Mouse (Mus musculus) macrophage (primary cell): Measurements from ENCODE around the gene AC129217.1. TPM values are rescaled to one million over a fixed set of nuclear protein-coding genes. Genes with fewer than 3 reads are reported as not detected.
A peak's percentile ranks its signal among the peaks of the same experiment; 100 is the strongest.
"Not testable (repeated sequence)": the region's sequence is repeated elsewhere in the genome, so short reads cannot be mapped to it uniquely, and the experiment has no call there.

ENCODE experiments used
- H3K27ac ChIP-seq: fragments of 350-480 bp; formaldehyde crosslinking; 2 replicates; pipeline ENCODE4 v1.9.0; 2021
- H3K36me3 ChIP-seq: fragments of 350-480 bp; formaldehyde crosslinking; 2 replicates; pipeline ENCODE4 v1.9.0; 2021; ENCODE audit errors: inconsistent target
- H3K4me3 ChIP-seq: fragments of 350-480 bp; formaldehyde crosslinking; 2 replicates; pipeline ENCODE4 v1.9.0; 2021; ENCODE audit errors: inconsistent target
- H3K79me2 ChIP-seq: fragments of 350-480 bp; formaldehyde crosslinking; 2 replicates; pipeline ENCODE4 v1.9.0; 2021; ENCODE audit errors: inconsistent target
- WGBS: methylation state at CpG from one replicate; pipeline ENCODE4 v1.1.7; 2026; ENCODE audit warnings: inconsistent platforms; ENCODE audit not compliant: missing documents; 5-methylcytosine and 5-hydroxymethylcytosine counted together
- polyA plus RNA-seq: library from polyadenylated mRNA; stranded (reverse); fragments of 250-400 nt; gene quantifications from 3 replicates; pipeline ENCODE4 v1.2.4, GENCODE M21; 2018; ENCODE audit warnings: inconsistent platforms

Gene AC129217.1
- polyA plus RNA-seq, 1 experiment from 2014 or later: 44.3 TPM

GRCm38 (mm10) chr19:8818301-8818798 lies 11.2 kb upstream of the AC129217.1 start:
- H3K36me3 ChIP-seq: peaks cover 31% of the 10 kb centered on the region
- WGBS: 17% methylated on average over 13 of the region's 14 CpGs

GRCm38 (mm10) chr19:8818801-8819595 lies 10.6 kb upstream of the AC129217.1 start, which contains the start of gene Ttc9c:
TSS of gene Ttc9c (minus strand) at chr19:8819333.
- WGBS: 1% methylated on average over 32 of the region's 33 CpGs
- peaks cover 31% of the 10 kb centered on the region for H3K36me3 ChIP-seq

More at GRCm38 (mm10) chr19:8818301-8818798, 11.2 kb upstream of the AC129217.1 start:
- Histone ChIP-seq H3K27ac (peak overlapping the region; percentile 96), H3K79me2 (peaks cover 82% of the 10 kb centered on the region), H3K4me3 (peak overlapping the region; percentile 95)

GRCm38 (mm10) chr19:8819596-8820423 lies 9.8 kb upstream of the AC129217.1 start, which contains the start of gene Hnrnpul2:
TSS of gene Hnrnpul2 (plus strand) at chr19:8820010.
- WGBS: 2% methylated on average over 70 of the region's 83 CpGs
- Histone ChIP-seq H3K79me2 (peaks cover 82% of the 10 kb centered on the region), H3K27ac (peak within 1 kb of the TSS; percentile 96), H3K36me3 (peaks cover 35% of the 10 kb centered on the region), H3K4me3 (peak within 1 kb of the TSS; percentile 95)

More at GRCm38 (mm10) chr19:8818801-8819595, 10.6 kb upstream of the AC129217.1 start, which contains the start of gene Ttc9c:
- Histone ChIP-seq H3K4me3 (peak within 1 kb of the TSS; percentile 95), H3K27ac (peak within 1 kb of the TSS; percentile 96), H3K79me2 (peaks cover 82% of the 10 kb centered on the region)

GRCm38 (mm10) chr19:8820424-8820956 lies 9.1 kb upstream of the AC129217.1 start:
- Histone ChIP-seq H3K79me2 (peaks cover 82% of the 10 kb centered on the region), H3K36me3 (peaks cover 38% of the 10 kb centered on the region), H3K27ac (peak overlapping the region; percentile 96), H3K4me3 (peak overlapping the region; percentile 95)
- under 1% methylated on average over 48 of the region's 48 CpGs for WGBS

- H3K79me2 ChIP-seq: peaks cover 82% of the 10 kb centered on the region
- 3% methylated on average over 7 of the region's 7 CpGs for WGBS
- peaks cover 39% of the 10 kb centered on the region for H3K36me3 ChIP-seq
- peak overlapping the region; percentile 96 for H3K27ac ChIP-seq
- peak overlapping the region; percentile 95 for H3K4me3 ChIP-seq
These were observed 8.4 kb upstream of the AC129217.1 start for GRCm38 (mm10) chr19:8821146-8821545.

- H3K79me2 ChIP-seq: peaks cover 82% of the 10 kb centered on the region
- H3K36me3 ChIP-seq: peaks cover 50% of the 10 kb centered on the region
These were observed 6.9 kb upstream of the AC129217.1 start for GRCm38 (mm10) chr19:8822696-8823095.

GRCm38 (mm10) chr19:8830664-8831063 lies 1.1 kb downstream of the AC129217.1 start:
- Histone ChIP-seq H3K79me2 (peaks cover 49% of the 10 kb centered on the region), H3K27ac (peak overlapping the region; percentile 66; the same call in 1 of the 2 replicates), H3K36me3 (peaks cover 58% of the 10 kb centered on the region), H3K4me3 (no peak overlapping the region)
- 98% methylated on average over 8 of the region's 8 CpGs for WGBS

More at GRCm38 (mm10) chr19:8822696-8823095, 6.9 kb upstream of the AC129217.1 start:
- Histone ChIP-seq H3K4me3 (no peak overlapping the region), H3K27ac (no peak overlapping the region)
- WGBS: 86% methylated on average over 8 of the region's 8 CpGs

GRCm38 (mm10) chr19:8831262-8831661 lies 1.7 kb downstream of the AC129217.1 start:
- H3K4me3 ChIP-seq: no peak overlapping the region
- peaks cover 43% of the 10 kb centered on the region for H3K79me2 ChIP-seq
- WGBS: 90% methylated on average over 5 of the region's 11 CpGs
- H3K36me3 ChIP-seq: peaks cover 52% of the 10 kb centered on the region
- H3K27ac ChIP-seq: no peak overlapping the region

GRCm38 (mm10) chr19:8832971-8833370 lies 3.4 kb downstream of the AC129217.1 start:
- 90% methylated on average over 4 of the region's 4 CpGs for WGBS
- 0 out of 2 replicates have a peak overlapping the region, but pooled peaks have one; percentile 3 for H3K27ac ChIP-seq
- H3K79me2 ChIP-seq: peaks cover 26% of the 10 kb centered on the region
- no peak overlapping the region for H3K4me3 ChIP-seq
- H3K36me3 ChIP-seq: peaks cover 36% of the 10 kb centered on the region

GRCm38 (mm10) chr19:8836327-8836726 lies 6.8 kb downstream of the AC129217.1 start:
- not testable (repeated sequence) for H3K4me3 ChIP-seq, H3K27ac ChIP-seq
- Histone ChIP-seq H3K36me3 (peaks cover 21% of the 10 kb centered on the region), H3K79me2 (peaks cover 22% of the 10 kb centered on the region; the same call in 1 of the 2 replicates)
- 96% methylated on average over 10 of the region's 10 CpGs for WGBS

GRCm38 (mm10) chr19:8837251-8837791 lies 7.7 kb downstream of the AC129217.1 start, which contains the start of gene Bscl2:
TSS of gene Bscl2 (plus strand) at chr19:8837467.
- 4% methylated on average over 38 of the region's 38 CpGs for WGBS
- Histone ChIP-seq H3K36me3 (peaks cover 12% of the 10 kb centered on the region; the same call in 1 of the 2 replicates), H3K4me3 (peak within 1 kb of the TSS; percentile 39), H3K27ac (peak within 1 kb of the TSS; percentile 34), H3K79me2 (peaks cover 17% of the 10 kb centered on the region; the same call in 1 of the 2 replicates)

- Histone ChIP-seq H3K27ac (peak overlapping the region; percentile 34; the same call in 1 of the 2 replicates), H3K4me3 (peak overlapping the region; percentile 39), H3K79me2 (peaks cover 17% of the 10 kb centered on the region; the same call in 1 of the 2 replicates), H3K36me3 (peaks cover 8% of the 10 kb centered on the region; the same call in 1 of the 2 replicates)
- WGBS: 33% methylated on average over 15 of the region's 15 CpGs
These were observed 8.6 kb downstream of the AC129217.1 start for GRCm38 (mm10) chr19:8838041-8838730.
